Mouse (Mus musculus): ENCODE measurements around the gene Shkbp1. TPM values are rescaled to one million over a fixed set of nuclear protein-coding genes. Genes with fewer than 3 reads are reported as not detected.

The Shkbp1 gene
- total and polyA plus RNA-seq, 3 experiments: 23.3 to 62.8 (median 30.8) TPM

GRCm38 (mm10) chr7:27310306-27310705, 45.5 kb downstream of the Shkbp1 start:
- no peak overlapping the region for H3K9ac ChIP-seq (ENCODE audit: insufficient read depth, low read depth)
- H3K4me3 ChIP-seq (replicated peaks in 1 of 3; ENCODE audit: low read depth in 2 of 3, low read length in 2 of 3, poor library complexity in 1 of 3): no peak overlapping the region
- H3K27me3 ChIP-seq (replicated peaks): peaks cover 20% of the 10 kb centered on the region
- H3K36me3 ChIP-seq (replicated peaks in 1 of 2; ENCODE audit: control insufficient read depth in 1 of 2, insufficient read depth in 1 of 2, low read length in 1 of 2): no peaks in the 10 kb centered on the region
- H3K79me2 ChIP-seq (replicated peaks; ENCODE audit: control insufficient read depth, extremely low read depth, insufficient read depth, poor library complexity, severe bottlenecking): no peaks in the 10 kb centered on the region
- peaks cover 19% of the 10 kb centered on the region for H3K9me3 ChIP-seq (replicated peaks; ENCODE audit: low read length)
- dilution Hi-C loops (cut with MboI; ENCODE audit: extremely low pct_ligation_motif_present, extremely low pct_unique_long_range_greater_than_20kb, low sequenced_read_pairs): no loop called here
- H3K4me2 ChIP-seq (ENCODE audit: insufficient read depth, low read depth, poor library complexity, severe bottlenecking): no peak overlapping the region
- no peak for DNase-seq (ENCODE audit: extremely low read depth)
- H3K4me1 ChIP-seq (ENCODE audit: control insufficient read depth in 1 of 2, insufficient read depth in 2 of 2): peaks cover 0 to 2% of the 10 kb centered on the region in 2 experiments; a peak in 2 of 4 replicates
- no peak overlapping the region for H3K27ac ChIP-seq (ENCODE audit: insufficient read depth, low read depth)
- in situ Hi-C loops (cut with MboI; ENCODE audit: low pct_ligation_motif_present, low pct_unique_long_range_greater_than_20kb, low sequenced_read_pairs): no loop called here
- TF ChIP-seq PAX5 (IDR thresholded peaks at IDR 0.05; ENCODE audit: low read length) (no peak), UBTF (IDR thresholded peaks at IDR 0.05; ENCODE audit: low read depth, low read length) (no peak), POLR2A (IDR thresholded peaks at IDR 0.05; ENCODE audit: low read depth, low read length) (no peak), MXI1 (IDR thresholded peaks at IDR 0.05; ENCODE audit: low read depth, low read length) (no peak), USF2 (conservative IDR thresholded peaks at IDR 0.05; ENCODE audit: low read depth, low read length) (no peak), MAX (IDR thresholded peaks at IDR 0.05; ENCODE audit: low read length) (no peak)

GRCm38 (mm10) chr7:27309832-27310231, 46.0 kb downstream of the Shkbp1 start:
- no peak for DNase-seq (ENCODE audit: extremely low read depth)
- dilution Hi-C loops (cut with MboI; ENCODE audit: extremely low pct_ligation_motif_present, extremely low pct_unique_long_range_greater_than_20kb, low sequenced_read_pairs): no loop called here
- H3K9ac ChIP-seq (ENCODE audit: insufficient read depth, low read depth): no peak overlapping the region
- peaks cover 0 to 2% of the 10 kb centered on the region in 2 experiments; a peak in 2 of 4 replicates for H3K4me1 ChIP-seq (ENCODE audit: control insufficient read depth in 1 of 2, insufficient read depth in 2 of 2)
- no peak overlapping the region for H3K4me2 ChIP-seq (ENCODE audit: insufficient read depth, low read depth, poor library complexity, severe bottlenecking)
- TF ChIP-seq RCOR1 (conservative IDR thresholded peaks at IDR 0.05; ENCODE audit: low read depth, low read length): no peak
- no peak for TF ChIP-seq KAT2A (IDR thresholded peaks at IDR 0.05; ENCODE audit: insufficient replicate concordance, low read length)
- no peak for TF ChIP-seq ZC3H11A (IDR thresholded peaks at IDR 0.05; ENCODE audit: low read depth, low read length)
- no peak for TF ChIP-seq TCF12 (IDR thresholded peaks at IDR 0.05; ENCODE audit: low read depth, low read length)
- no peak for TF ChIP-seq MAZ (IDR thresholded peaks at IDR 0.05; ENCODE audit: low read depth, low read length)
- no peaks in the 10 kb centered on the region for H3K36me3 ChIP-seq (replicated peaks in 1 of 2; ENCODE audit: control insufficient read depth in 1 of 2, insufficient read depth in 1 of 2, low read length in 1 of 2)
- in situ Hi-C loops (cut with MboI; ENCODE audit: low pct_ligation_motif_present, low pct_unique_long_range_greater_than_20kb, low sequenced_read_pairs): no loop called here
- no peaks in the 10 kb centered on the region for H3K79me2 ChIP-seq (replicated peaks; ENCODE audit: control insufficient read depth, extremely low read depth, insufficient read depth, poor library complexity, severe bottlenecking)
- H3K27me3 ChIP-seq (replicated peaks): peaks cover 25% of the 10 kb centered on the region
- H3K9me3 ChIP-seq (replicated peaks; ENCODE audit: low read length): peaks cover 19% of the 10 kb centered on the region
- H3K4me3 ChIP-seq (replicated peaks in 1 of 3; ENCODE audit: low read depth in 2 of 3, low read length in 2 of 3, poor library complexity in 1 of 3): no peak overlapping the region
- H3K27ac ChIP-seq (ENCODE audit: insufficient read depth, low read depth): no peak overlapping the region

GRCm38 (mm10) chr7:27308821-27309549, 46.8 kb downstream of the Shkbp1 start:
- TF ChIP-seq CTCF (conservative IDR thresholded peaks at IDR 0.05 in 1 of 2, IDR thresholded peaks at IDR 0.05 in 1 of 2; ENCODE audit: low read depth in 2 of 2, low read length in 2 of 2): no peak
- no peak for TF ChIP-seq HCFC1 (IDR thresholded peaks at IDR 0.05; ENCODE audit: low read depth, low read length)
- TF ChIP-seq CHD2 (IDR thresholded peaks at IDR 0.05; ENCODE audit: low read length): no peak
- no peak for TF ChIP-seq KAT2A (IDR thresholded peaks at IDR 0.05; ENCODE audit: insufficient replicate concordance, low read length)
- TF ChIP-seq MAZ (IDR thresholded peaks at IDR 0.05; ENCODE audit: low read depth, low read length): no peak
- TF ChIP-seq MXI1 (IDR thresholded peaks at IDR 0.05; ENCODE audit: low read depth, low read length): no peak
- TF ChIP-seq POLR2A (IDR thresholded peaks at IDR 0.05; ENCODE audit: low read depth, low read length): no peak
- TF ChIP-seq RCOR1 (conservative IDR thresholded peaks at IDR 0.05; ENCODE audit: low read depth, low read length): no peak
- no peak for TF ChIP-seq IRF4 (IDR thresholded peaks at IDR 0.05; ENCODE audit: low read depth, low read length)
- TF ChIP-seq UBTF (IDR thresholded peaks at IDR 0.05; ENCODE audit: low read depth, low read length): no peak
- no peak for TF ChIP-seq ZC3H11A (IDR thresholded peaks at IDR 0.05; ENCODE audit: low read depth, low read length)
- no peak for TF ChIP-seq USF1 (IDR thresholded peaks at IDR 0.05; ENCODE audit: low read depth, low read length)
- TF ChIP-seq E2F4 (IDR thresholded peaks at IDR 0.05; ENCODE audit: insufficient replicate concordance, low read depth, low read length): no peak
- Histone ChIP-seq H3K4me3 (replicated peaks in 1 of 3; ENCODE audit: low read depth in 2 of 3, low read length in 2 of 3, poor library complexity in 1 of 3) (no peak overlapping the region), H3K27me3 (replicated peaks) (peaks cover 32% of the 10 kb centered on the region), H3K36me3 (replicated peaks in 1 of 2; ENCODE audit: control insufficient read depth in 1 of 2, insufficient read depth in 1 of 2, low read length in 1 of 2) (no peaks in the 10 kb centered on the region), H3K4me1 (ENCODE audit: control insufficient read depth in 1 of 2, insufficient read depth in 2 of 2) (peaks cover 0 to 2% of the 10 kb centered on the region in 2 experiments; a peak in 2 of 4 replicates), H3K27ac (ENCODE audit: insufficient read depth, low read depth) (no peak overlapping the region), H3K9me3 (replicated peaks; ENCODE audit: low read length) (peaks cover 12% of the 10 kb centered on the region), H3K79me2 (replicated peaks; ENCODE audit: control insufficient read depth, extremely low read depth, insufficient read depth, poor library complexity, severe bottlenecking) (no peaks in the 10 kb centered on the region), H3K9ac (ENCODE audit: insufficient read depth, low read depth) (no peak overlapping the region), H3K4me2 (ENCODE audit: insufficient read depth, low read depth, poor library complexity, severe bottlenecking) (no peak overlapping the region)
- in situ Hi-C loops (cut with MboI; ENCODE audit: low pct_ligation_motif_present, low pct_unique_long_range_greater_than_20kb, low sequenced_read_pairs): no loop called here
- no peak for DNase-seq (ENCODE audit: extremely low read depth)
- dilution Hi-C loops (cut with MboI; ENCODE audit: extremely low pct_ligation_motif_present, extremely low pct_unique_long_range_greater_than_20kb, low sequenced_read_pairs): no loop called here

Data from CH12.LX (cell line).